Mouse (Mus musculus) forebrain, embryonic 12.5 days (tissue): ENCODE measurements around the gene Rhox2g. TPM values are rescaled to one million over a fixed set of nuclear protein-coding genes. Genes with fewer than 3 reads are reported as not detected.
"Not testable (repeated sequence)": the region's sequence is repeated elsewhere in the genome, so short reads cannot be mapped to it uniquely, and the experiment has no call there.

Experiments
- ATAC-seq: fragments of 200-750 bp; cut with Nextera tagmentation; 2 replicates; pipeline ENCODE4 v1.8.0; 2017; ENCODE audit warnings: moderate TSS enrichment; ENCODE audit not compliant: low FRiP score
- H3K27ac ChIP-seq: fragments of 300-500 bp; sonication (generic); 2 replicates; pipeline ENCODE4 v1.5.1; 2016; ENCODE audit warnings: mild to moderate bottlenecking
- H3K27me3 ChIP-seq: fragments of 300-500 bp; sonication (generic); 2 replicates; pipeline ENCODE4 v1.6.1; 2016; ENCODE audit warnings: mild to moderate bottlenecking
- H3K36me3 ChIP-seq: fragments of 300-500 bp; sonication (generic); replicated peaks from 2 replicates; pipeline ENCODE4 v1.6.1; 2016; ENCODE audit warnings: mild to moderate bottlenecking
- H3K4me1 ChIP-seq: fragments of 300-500 bp; sonication (generic); 2 replicates; pipeline ENCODE4 v1.6.1; 2016
- H3K4me2 ChIP-seq: fragments of 300-500 bp; sonication (generic); 2 replicates; pipeline ENCODE4 v1.6.1; 2016; ENCODE audit warnings: mild to moderate bottlenecking, moderate library complexity
- H3K4me3 ChIP-seq: fragments of 300-500 bp; sonication (generic); replicated peaks from 2 replicates; pipeline ENCODE4 v1.5.1; 2016; ENCODE audit warnings: mild to moderate bottlenecking
- H3K9ac ChIP-seq: fragments of 300-500 bp; sonication (generic); 2 replicates; pipeline ENCODE4 v1.6.1; 2016; ENCODE audit warnings: mild to moderate bottlenecking
- H3K9me3 ChIP-seq: fragments of 300-500 bp; sonication (generic); 2 replicates; pipeline ENCODE4 v1.6.1; 2016
- WGBS: fragments of 180-500 bp; shearing (Covaris S2); methylation state at CpG from one replicate; pipeline ENCODE4 v1.1.7; 2016; 5-methylcytosine and 5-hydroxymethylcytosine counted together
- polyA plus RNA-seq: library from polyadenylated mRNA; unstranded; fragments of >200 nt; fragmentation: Nextera tagmentation; extraction: Ambion mirVana; gene quantifications from 2 replicates; pipeline ENCODE4 v1.2.1, GENCODE M21; 2016

The Rhox2g gene
- not detected in 2 replicates for polyA plus RNA-seq

GRCm38 (mm10) chrX:37643370-37643769, at the start of gene Rhox2g:
Gene Rhox2g (minus strand): TSS chrX:37643470.
- H3K27ac ChIP-seq, H3K27me3 ChIP-seq, H3K4me2 ChIP-seq, H3K4me3 ChIP-seq, H3K4me1 ChIP-seq, H3K9me3 ChIP-seq, ATAC-seq, H3K9ac ChIP-seq, H3K36me3 ChIP-seq: not testable (repeated sequence)
- 94% methylated on average over 6 of the region's 6 CpGs for WGBS

- Histone ChIP-seq H3K27me3 (no peaks in the 10 kb centered on the region), H3K4me3 (no peak overlapping the region), H3K4me1 (no peaks in the 10 kb centered on the region), H3K9ac (no peak overlapping the region), H3K9me3 (no peaks in the 10 kb centered on the region), H3K27ac (no peak overlapping the region), H3K36me3 (no peaks in the 10 kb centered on the region), H3K4me2 (no peak overlapping the region)
- WGBS: 89% methylated on average over 2 of the region's 2 CpGs
- ATAC-seq: no peak
These were observed 49.0 kb upstream of the Rhox2g start for GRCm38 (mm10) chrX:37692261-37692660.

GRCm38 (mm10) chrX:37683031-37683715, 39.9 kb upstream of the Rhox2g start:
- Histone ChIP-seq H3K4me1 (no peaks in the 10 kb centered on the region), H3K4me3 (no peak overlapping the region), H3K27me3 (no peaks in the 10 kb centered on the region), H3K27ac (no peak overlapping the region), H3K9me3 (no peaks in the 10 kb centered on the region), H3K9ac (no peak overlapping the region), H3K4me2 (no peak overlapping the region), H3K36me3 (no peaks in the 10 kb centered on the region)
- ATAC-seq: no peak
- WGBS: 85% methylated on average over 24 of the region's 24 CpGs

- not testable (repeated sequence) for H3K4me1 ChIP-seq, ATAC-seq, H3K27me3 ChIP-seq, H3K9ac ChIP-seq, H3K27ac ChIP-seq, H3K36me3 ChIP-seq, H3K9me3 ChIP-seq, H3K4me3 ChIP-seq, H3K4me2 ChIP-seq
- WGBS: 89% methylated on average over 8 of the region's 8 CpGs
These were observed 29.9 kb upstream of the Rhox2g start, which contains the start of gene Rhox2h for GRCm38 (mm10) chrX:37673177-37673576. Gene Rhox2h (minus strand): TSS chrX:37673277.

- 87% methylated on average over 1 of the region's 3 CpGs for WGBS
- H3K9me3 ChIP-seq, H3K4me1 ChIP-seq, H3K4me2 ChIP-seq, ATAC-seq, H3K9ac ChIP-seq, H3K4me3 ChIP-seq, H3K27ac ChIP-seq, H3K36me3 ChIP-seq, H3K27me3 ChIP-seq: not testable (repeated sequence)
These were observed 25.4 kb upstream of the Rhox2g start, which contains the start of gene Rhox3h for GRCm38 (mm10) chrX:37668664-37669063. Gene Rhox3h (minus strand): TSS chrX:37668764.

- H3K9ac ChIP-seq, H3K27me3 ChIP-seq, H3K9me3 ChIP-seq, H3K4me1 ChIP-seq, H3K4me3 ChIP-seq, ATAC-seq, H3K27ac ChIP-seq, H3K4me2 ChIP-seq, H3K36me3 ChIP-seq: not testable (repeated sequence)
- 90% methylated on average over 17 of the region's 20 CpGs for WGBS
These were observed 8.0 kb upstream of the Rhox2g start, which contains the start of gene Rhox4g for GRCm38 (mm10) chrX:37651227-37651626. Gene Rhox4g (minus strand): TSS chrX:37651327.

GRCm38 (mm10) chrX:37628512-37628911, 14.8 kb downstream of the Rhox2g start, which contains the start of gene Rhox3g:
Gene Rhox3g (minus strand): TSS chrX:37628612.
- not testable (repeated sequence) for ATAC-seq, H3K9me3 ChIP-seq, H3K27ac ChIP-seq, H3K27me3 ChIP-seq, H3K36me3 ChIP-seq, H3K9ac ChIP-seq, H3K4me2 ChIP-seq, H3K4me1 ChIP-seq, H3K4me3 ChIP-seq
- 92% methylated on average over 2 of the region's 2 CpGs for WGBS

- WGBS: 96% methylated on average over 16 of the region's 19 CpGs
- H3K9me3 ChIP-seq, H3K4me1 ChIP-seq, H3K27me3 ChIP-seq, H3K36me3 ChIP-seq, H3K4me3 ChIP-seq, H3K27ac ChIP-seq, ATAC-seq, H3K4me2 ChIP-seq, H3K9ac ChIP-seq: not testable (repeated sequence)
These were observed 35.7 kb downstream of the Rhox2g start, which contains the start of gene Rhox4f for GRCm38 (mm10) chrX:37607604-37608003. Gene Rhox4f (minus strand): TSS chrX:37607704.

Other genes starting within 250 kb of the Rhox2g start
- not detected in 2 replicates for gene Rhox2b, start 231.4 kb downstream of the Rhox2g start, polyA plus RNA-seq
- 0.24 and 0.27 TPM in 2 replicates for gene Rhox4b, start 211.0 kb downstream of the Rhox2g start, polyA plus RNA-seq
- 0.54 and 0.70 TPM in 2 replicates for gene Rhox2c, start 189.8 kb downstream of the Rhox2g start, polyA plus RNA-seq
- gene Rhox3c, start 184.9 kb downstream of the Rhox2g start, polyA plus RNA-seq: not detected in 2 replicates
- gene Rhox4c, start 163.1 kb downstream of the Rhox2g start, polyA plus RNA-seq: not detected in 2 replicates
- gene Rhox2d, start 150.0 kb downstream of the Rhox2g start, polyA plus RNA-seq: not detected in 2 replicates
- gene Rhox4d, start 129.1 kb downstream of the Rhox2g start, polyA plus RNA-seq: not detected in 2 replicates
- not detected in 2 replicates for gene Rhox2e, start 113.0 kb downstream of the Rhox2g start, polyA plus RNA-seq
- not detected in 2 replicates for gene Rhox3e, start 101.5 kb downstream of the Rhox2g start, polyA plus RNA-seq
- not detected in 2 replicates for gene Rhox4e, start 86.1 kb downstream of the Rhox2g start, polyA plus RNA-seq
- gene Rhox2f, start 72.1 kb downstream of the Rhox2g start, polyA plus RNA-seq: 0.41 TPM in 1 of 2 replicates, not detected in the other
- gene Rhox3f, start 62.5 kb downstream of the Rhox2g start, polyA plus RNA-seq: not detected in 2 replicates
- not detected in 2 replicates for gene Rhox4f, start 35.8 kb downstream of the Rhox2g start, polyA plus RNA-seq
- not detected in 2 replicates for gene Rhox3g, start 14.9 kb downstream of the Rhox2g start, polyA plus RNA-seq
- gene Rhox4g, start 7.9 kb upstream of the Rhox2g start, polyA plus RNA-seq: not detected in 2 replicates
- not detected in 2 replicates for gene Rhox3h, start 25.3 kb upstream of the Rhox2g start, polyA plus RNA-seq
- not detected in 2 replicates for gene Rhox2h, start 29.8 kb upstream of the Rhox2g start, polyA plus RNA-seq
- gene Rhox5, start 161.4 kb upstream of the Rhox2g start, polyA plus RNA-seq: 0.45 and 0.88 TPM in 2 replicates
- not detected in 2 replicates for gene Rhox6, start 183.4 kb upstream of the Rhox2g start, polyA plus RNA-seq
- gene Rhox7a, start 188.2 kb upstream of the Rhox2g start, polyA plus RNA-seq: not detected in 2 replicates
- 0.15 TPM in 1 of 2 replicates, not detected in the other for gene Rhox8, start 235.5 kb upstream of the Rhox2g start, polyA plus RNA-seq